Mouse (Mus musculus): ENCODE measurements around the gene Trub2.

GRCm38 (mm10) chr2:29738799-29739198 lies 49.5 kb downstream of the Trub2 start:
- TF ChIP-seq CEBPB (IDR thresholded peaks at IDR 0.05; ENCODE audit: insufficient read depth, poor library complexity, severe bottlenecking) = no peak
- TF ChIP-seq POLR2A (IDR thresholded peaks at IDR 0.05; ENCODE audit: insufficient read length, low read depth) = no peak
- TF ChIP-seq MAX (IDR thresholded peaks at IDR 0.05; ENCODE audit: low read depth) = no peak
- TF ChIP-seq E2F4 (IDR thresholded peaks at IDR 0.05; ENCODE audit: insufficient read depth) = no peak
- TF ChIP-seq TCF12 (IDR thresholded peaks at IDR 0.05; ENCODE audit: insufficient read depth, poor library complexity, severe bottlenecking) = no peak
- no peak for TF ChIP-seq USF1 (IDR thresholded peaks at IDR 0.05; ENCODE audit: low read depth)
- TF ChIP-seq POLR2AphosphoS2 (IDR thresholded peaks at IDR 0.05; ENCODE audit: insufficient read length, low read depth) = no peak
- TF ChIP-seq MYOG (IDR thresholded peaks at IDR 0.05; ENCODE audit: control insufficient read depth in 1 of 3, insufficient read depth in 1 of 3, insufficient read length in 2 of 3, low read depth in 2 of 3) = no peak
- TF ChIP-seq MYOD1 (IDR thresholded peaks at IDR 0.05; ENCODE audit: control insufficient read depth in 1 of 3, insufficient read length in 2 of 3, low read depth in 2 of 3) = no peak
- TF ChIP-seq REST (IDR thresholded peaks at IDR 0.05; ENCODE audit: insufficient read depth, insufficient read length) = no peak
- TF ChIP-seq SRF (IDR thresholded peaks at IDR 0.05; ENCODE audit: control insufficient read depth, insufficient read length, low read depth) = no peak
